Mouse (Mus musculus) left cerebral cortex, adult 8-10 months (tissue): Measurements from ENCODE around the gene Ncoa1. TPM values are rescaled to one million over a fixed set of nuclear protein-coding genes. Genes with fewer than 3 reads are reported as not detected.
"Not testable (repeated sequence)": the region's sequence is repeated elsewhere in the genome, so short reads cannot be mapped to it uniquely, and the experiment has no call there.

Experiments
- DNase-seq, 2 experiments: peaks; one replicate each; pipeline ENCODE4 v3.0.0; 2022; ENCODE audit warnings: low spot score in 2 of 2
- total RNA-seq, 4 experiments: library from RNA; stranded (reverse); gene quantifications; 2 replicates each; pipeline ENCODE4 v1.2.4; 2022

Gene Ncoa1
- total RNA-seq, 4 experiments from 2014 or later: 104 to 121 (median 107) TPM

GRCm38 (mm10) chr12:4476291-4476831 lies 621 bp downstream of the Ncoa1 start:
- DNase-seq: peak; percentile 34

- no peak for DNase-seq
Measured at GRCm38 (mm10) chr12:4475251-4475993, 1.6 kb downstream of the Ncoa1 start.

GRCm38 (mm10) chr12:4469115-4469514 lies 7.9 kb downstream of the Ncoa1 start:
- DNase-seq: no peak

- no peak for DNase-seq
Measured at GRCm38 (mm10) chr12:4463701-4464100, 13.3 kb downstream of the Ncoa1 start.

- no peak for DNase-seq
Measured at GRCm38 (mm10) chr12:4462420-4462819, 14.6 kb downstream of the Ncoa1 start.

- no peak for DNase-seq
Measured at GRCm38 (mm10) chr12:4460990-4461389, 16.0 kb downstream of the Ncoa1 start.

- no peak for DNase-seq
Measured at GRCm38 (mm10) chr12:4454956-4455565, 21.9 kb downstream of the Ncoa1 start.

GRCm38 (mm10) chr12:4454248-4454647 lies 22.7 kb downstream of the Ncoa1 start:
- no peak for DNase-seq

GRCm38 (mm10) chr12:4452233-4452632 lies 24.7 kb downstream of the Ncoa1 start:
- no peak for DNase-seq

GRCm38 (mm10) chr12:4450485-4450884 lies 26.5 kb downstream of the Ncoa1 start:
- not testable (repeated sequence) for DNase-seq

- no peak for DNase-seq
Measured at GRCm38 (mm10) chr12:4448076-4448589, 28.8 kb downstream of the Ncoa1 start.

- no peak for DNase-seq
Measured at GRCm38 (mm10) chr12:4444946-4445345, 32.0 kb downstream of the Ncoa1 start.

GRCm38 (mm10) chr12:4441451-4441850 lies 35.5 kb downstream of the Ncoa1 start:
- DNase-seq: no peak

- no peak for DNase-seq
Measured at GRCm38 (mm10) chr12:4436198-4436597, 40.8 kb downstream of the Ncoa1 start.

- DNase-seq: peak in 1 of 2 experiments; percentile 37
Measured at GRCm38 (mm10) chr12:4433549-4433948, 43.4 kb downstream of the Ncoa1 start.

- DNase-seq: no peak
Measured at GRCm38 (mm10) chr12:4431978-4432377, 45.0 kb downstream of the Ncoa1 start.

- DNase-seq: no peak
Measured at GRCm38 (mm10) chr12:4430061-4430825, 46.7 kb downstream of the Ncoa1 start.

GRCm38 (mm10) chr12:4418824-4419223 lies 58.2 kb downstream of the Ncoa1 start:
- DNase-seq: no peak

GRCm38 (mm10) chr12:4417626-4418263 lies 59.2 kb downstream of the Ncoa1 start:
- DNase-seq: no peak

GRCm38 (mm10) chr12:4407085-4407484 lies 69.9 kb downstream of the Ncoa1 start:
- no peak for DNase-seq

GRCm38 (mm10) chr12:4406155-4406554 lies 70.8 kb downstream of the Ncoa1 start:
- no peak for DNase-seq
